Mouse (Mus musculus): ENCODE data around the gene Esam. TPM values are rescaled to one million over a fixed set of nuclear protein-coding genes. Genes with fewer than 3 reads are reported as not detected.

Gene Esam
- polyA plus RNA-seq, 1 experiment, result 28.8 TPM

- DNase-seq, result no peak
- Histone ChIP-seq H3K27me3 (ENCODE audit: control insufficient read depth, insufficient read depth, low read length) (no peaks in the 10 kb centered on the region), H3K4me3 (replicated peaks; ENCODE audit: insufficient read depth, low read depth, low read length) (no peak overlapping the region), H3K27ac (ENCODE audit: insufficient read depth, low read length) (no peak overlapping the region), H3K4me1 (ENCODE audit: control insufficient read depth, insufficient read depth, low read length) (no peaks in the 10 kb centered on the region)
- TF ChIP-seq CTCF (IDR thresholded peaks at IDR 0.05; ENCODE audit: borderline replicate concordance, insufficient read depth, low read depth, low read length), result no peak
- no peak for TF ChIP-seq POLR2A (IDR thresholded peaks at IDR 0.05; ENCODE audit: borderline replicate concordance, insufficient read depth, low read length)
- 80% methylated on average over 4 of the region's 4 CpGs for WGBS
Observed at GRCm38 (mm10) chr9:37586718-37587117, 58.8 kb downstream of the Esam start.

Other genes starting within 250 kb of the Esam start
- gene Ccdc15, start 179.6 kb upstream of the Esam start, polyA plus RNA-seq (2012; rRNA removed), result 1.5 and 1.6 TPM in 2 replicates
- 107 and 119 TPM in 2 replicates for gene Hepacam, start 160.7 kb upstream of the Esam start, polyA plus RNA-seq (2012; rRNA removed)
- 5.7 and 5.9 TPM in 2 replicates for gene Robo4, start 126.2 kb upstream of the Esam start, polyA plus RNA-seq (2012; rRNA removed)
- 1.3 and 1.4 TPM in 2 replicates for gene Robo3, start 94.8 kb upstream of the Esam start, polyA plus RNA-seq (2012; rRNA removed)
- 40.6 and 40.7 TPM in 2 replicates for gene Msantd2, start 38.8 kb upstream of the Esam start, polyA plus RNA-seq (2012; rRNA removed)
- 3.4 and 4.8 TPM in 2 replicates for gene Vsig2, start 11.2 kb downstream of the Esam start, polyA plus RNA-seq (2012; rRNA removed)
- 46.6 and 66.0 TPM in 2 replicates for gene Nrgn, start 24.8 kb downstream of the Esam start, polyA plus RNA-seq (2012; rRNA removed)
- 15.8 and 15.9 TPM in 2 replicates for gene Siae, start 27.6 kb downstream of the Esam start, polyA plus RNA-seq (2012; rRNA removed)
- gene Spa17, start 85.6 kb downstream of the Esam start, polyA plus RNA-seq (2012; rRNA removed), result 4.8 and 6.6 TPM in 2 replicates
- gene Tbrg1, start 129.2 kb downstream of the Esam start, polyA plus RNA-seq (2012; rRNA removed), result 33.5 and 34.7 TPM in 2 replicates
- not detected in 2 replicates for gene Panx3, start 141.2 kb downstream of the Esam start, polyA plus RNA-seq (2012; rRNA removed)
- gene Olfr160, start 188.2 kb downstream of the Esam start, polyA plus RNA-seq (2012; rRNA removed), result not detected in 2 replicates
- gene Olfr874, start 217.0 kb downstream of the Esam start, polyA plus RNA-seq (2012; rRNA removed), result not detected in 2 replicates
- gene Olfr875, start 243.8 kb downstream of the Esam start, polyA plus RNA-seq (2012; rRNA removed), result not detected in 2 replicates